Mouse (Mus musculus) heart, embryonic 12.5 days (tissue): ENCODE measurements around the gene Myadm. TPM values are rescaled to one million over a fixed set of nuclear protein-coding genes. Genes with fewer than 3 reads are reported as not detected.

Experiments
- ATAC-seq: fragments of 200-750 bp; cut with Nextera tagmentation; 2 replicates; pipeline ENCODE4 v1.8.0; 2017; ENCODE audit warnings: moderate TSS enrichment, moderate library complexity; ENCODE audit not compliant: insufficient number of reproducible peaks, low FRiP score
- H3K27ac ChIP-seq: fragments of 300-500 bp; sonication (generic); 2 replicates; pipeline ENCODE4 v1.5.1; 2016; ENCODE audit warnings: mild to moderate bottlenecking, moderate library complexity; ENCODE audit not compliant: poor library complexity, severe bottlenecking
- H3K27me3 ChIP-seq: fragments of 300-500 bp; sonication (generic); replicated peaks from 2 replicates; pipeline ENCODE4 v1.6.1; 2016; ENCODE audit warnings: mild to moderate bottlenecking, moderate library complexity
- H3K36me3 ChIP-seq: fragments of 300-500 bp; sonication (generic); 2 replicates; pipeline ENCODE4 v1.6.1; 2016; ENCODE audit warnings: mild to moderate bottlenecking, moderate library complexity
- H3K4me1 ChIP-seq: fragments of 300-500 bp; sonication (generic); replicated peaks from 2 replicates; pipeline ENCODE4 v1.6.1; 2016; ENCODE audit warnings: mild to moderate bottlenecking
- H3K4me2 ChIP-seq: fragments of 300-500 bp; sonication (generic); 2 replicates; pipeline ENCODE4 v1.6.1; 2016; ENCODE audit warnings: mild to moderate bottlenecking, moderate library complexity
- H3K4me3 ChIP-seq: fragments of 300-500 bp; sonication (generic); 2 replicates; pipeline ENCODE4 v1.5.1; 2016; ENCODE audit warnings: mild to moderate bottlenecking
- H3K9ac ChIP-seq: fragments of 300-500 bp; sonication (generic); 2 replicates; pipeline ENCODE4 v1.6.1; 2016; ENCODE audit warnings: mild to moderate bottlenecking, moderate library complexity
- H3K9me3 ChIP-seq: fragments of 300-500 bp; sonication (generic); replicated peaks from 2 replicates; pipeline ENCODE4 v1.6.1; 2016; ENCODE audit warnings: mild to moderate bottlenecking, moderate library complexity
- WGBS: fragments of 180-500 bp; shearing (Covaris S2); methylation state at CpG from one replicate; pipeline ENCODE4 v1.1.7; 2016; 5-methylcytosine and 5-hydroxymethylcytosine counted together
- polyA plus RNA-seq: library from polyadenylated mRNA; unstranded; fragments of >200 nt; fragmentation: Nextera tagmentation; extraction: Ambion mirVana; gene quantifications from 2 replicates; pipeline ENCODE4 v1.2.1, GENCODE M21; 2016

Myadm gene
- 186 and 202 TPM in 2 replicates for polyA plus RNA-seq

GRCm38 (mm10) chr7:3288976-3289970 lies at the start of gene Myadm, which contains the start of gene Prkcg:
Myadm (plus strand) TSS chr7:3289080.
Prkcg (plus strand) TSS chr7:3289179.
- 2% methylated on average over 30 of the region's 30 CpGs for WGBS
- ATAC-seq, result peak; percentile 40; the same call in 1 of the 2 replicates
- H3K9ac ChIP-seq, result peak within 1 kb of the TSS; percentile 81
- H3K4me1 ChIP-seq, result peaks cover 27% of the 10 kb centered on the region
- H3K4me3 ChIP-seq, result peak within 1 kb of the TSS; percentile 55
- H3K9me3 ChIP-seq, result no peaks in the 10 kb centered on the region
- H3K27ac ChIP-seq, result peak within 1 kb of the TSS; percentile 96
- no peaks in the 10 kb centered on the region for H3K27me3 ChIP-seq
- H3K36me3 ChIP-seq, result peaks cover 9% of the 10 kb centered on the region
- peak within 1 kb of the TSS; percentile 92 for H3K4me2 ChIP-seq

DNA sequence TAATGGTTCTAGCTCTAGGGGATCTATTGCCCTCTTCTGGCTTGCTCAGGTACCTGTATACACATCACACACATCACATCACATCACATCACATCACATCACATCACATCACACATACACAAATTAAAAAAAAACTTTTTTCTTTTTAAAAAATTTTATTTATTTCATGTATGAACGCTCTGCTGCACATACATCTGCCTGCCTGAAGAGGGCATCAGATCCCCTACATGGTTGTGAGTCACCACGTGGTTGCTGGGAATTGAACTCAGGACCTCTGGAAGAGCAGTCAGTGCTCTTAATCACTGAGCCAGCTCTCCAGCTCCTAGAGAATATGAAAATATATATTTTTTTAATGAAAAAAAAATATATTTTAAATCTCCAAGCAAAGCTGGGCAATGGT lies 49.7 kb upstream of the Myadm start:
- no peak for ATAC-seq
- H3K4me2 ChIP-seq, result no peak overlapping the region
- no peaks in the 10 kb centered on the region for H3K36me3 ChIP-seq
- no peaks in the 10 kb centered on the region for H3K27me3 ChIP-seq
- H3K4me1 ChIP-seq, result no peaks in the 10 kb centered on the region
- 75% methylated on average over 2 of the region's 2 CpGs for WGBS
- H3K9me3 ChIP-seq, result peaks cover 8% of the 10 kb centered on the region; the same call in 1 of the 2 replicates
- H3K9ac ChIP-seq, result no peak overlapping the region
- H3K27ac ChIP-seq, result no peak overlapping the region
- no peak overlapping the region for H3K4me3 ChIP-seq

- peaks cover 8% of the 10 kb centered on the region; the same call in 1 of the 2 replicates for H3K4me1 ChIP-seq
- 70% methylated on average over 3 of the region's 3 CpGs for WGBS
- H3K27ac ChIP-seq, result no peak overlapping the region
- H3K27me3 ChIP-seq, result 0 out of 2 replicates have a peak, but pooled peaks cover 4% of the 10 kb centered on the region
- no peak overlapping the region for H3K4me3 ChIP-seq
- no peaks in the 10 kb centered on the region for H3K9me3 ChIP-seq
- H3K9ac ChIP-seq, result no peak overlapping the region
- no peak for ATAC-seq
- no peak overlapping the region for H3K4me2 ChIP-seq
- H3K36me3 ChIP-seq, result no peaks in the 10 kb centered on the region
Observed at GRCm38 (mm10) chr7:3260701-3261100, 28.2 kb upstream of the Myadm start.

- no peaks in the 10 kb centered on the region for H3K36me3 ChIP-seq
- no peak for ATAC-seq
- H3K9me3 ChIP-seq, result no peaks in the 10 kb centered on the region
- H3K9ac ChIP-seq, result no peak overlapping the region
- 0 out of 2 replicates have a peak, but pooled peaks cover 4% of the 10 kb centered on the region for H3K27me3 ChIP-seq
- H3K4me2 ChIP-seq, result no peak overlapping the region
- H3K27ac ChIP-seq, result no peak overlapping the region
- peaks cover 8% of the 10 kb centered on the region; the same call in 1 of the 2 replicates for H3K4me1 ChIP-seq
- H3K4me3 ChIP-seq, result no peak overlapping the region
- WGBS, result 61% methylated on average over 4 of the region's 4 CpGs
Observed at GRCm38 (mm10) chr7:3261446-3261845, 27.4 kb upstream of the Myadm start.

DNA sequence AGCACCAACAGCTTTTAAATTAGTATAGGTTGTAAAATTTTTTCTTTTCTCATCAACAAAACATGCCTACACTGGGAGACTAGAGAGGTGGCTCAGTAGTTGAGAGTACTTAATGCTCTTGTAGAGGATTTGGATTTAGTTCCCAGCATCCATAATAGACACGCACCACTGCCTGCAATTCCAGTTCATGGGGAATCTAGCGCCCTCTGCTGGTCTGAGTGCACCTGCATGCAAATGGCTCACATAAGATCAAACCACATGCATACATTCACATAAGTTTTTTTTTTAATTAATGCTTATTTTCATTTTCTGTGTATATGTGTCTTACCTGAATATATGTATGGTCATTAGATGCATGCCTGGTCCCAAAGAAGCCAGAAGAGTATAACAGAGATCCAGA lies 26.1 kb upstream of the Myadm start:
- ATAC-seq, result no peak

GRCm38 (mm10) chr7:3264390-3265022 lies 24.4 kb upstream of the Myadm start:
- Histone ChIP-seq H3K9me3 (no peaks in the 10 kb centered on the region), H3K9ac (peak overlapping the region; percentile 43; the same call in 1 of the 2 replicates), H3K4me1 (peaks cover 8% of the 10 kb centered on the region; the same call in 1 of the 2 replicates), H3K36me3 (no peaks in the 10 kb centered on the region), H3K27me3 (0 out of 2 replicates have a peak, but pooled peaks cover 4% of the 10 kb centered on the region), H3K4me2 (peak overlapping the region; percentile 78), H3K27ac (no peak overlapping the region), H3K4me3 (peak overlapping the region; percentile 40)
- no peak for ATAC-seq
- 22% methylated on average over 22 of the region's 22 CpGs for WGBS

More for the DNA sequence above, 26.1 kb upstream of the Myadm start:
- H3K4me2 ChIP-seq, result no peak overlapping the region
- H3K27me3 ChIP-seq, result 0 out of 2 replicates have a peak, but pooled peaks cover 4% of the 10 kb centered on the region
- WGBS, result 30% methylated on average over 2 of the region's 2 CpGs
- H3K36me3 ChIP-seq, result no peaks in the 10 kb centered on the region
- no peak overlapping the region for H3K27ac ChIP-seq
- peaks cover 8% of the 10 kb centered on the region; the same call in 1 of the 2 replicates for H3K4me1 ChIP-seq
- H3K9me3 ChIP-seq, result no peaks in the 10 kb centered on the region
- H3K9ac ChIP-seq, result no peak overlapping the region
- no peak overlapping the region for H3K4me3 ChIP-seq

GRCm38 (mm10) chr7:3265311-3265710 lies 23.6 kb upstream of the Myadm start:
- Histone ChIP-seq H3K4me2 (peak overlapping the region; percentile 78), H3K9me3 (no peaks in the 10 kb centered on the region), H3K36me3 (no peaks in the 10 kb centered on the region), H3K4me3 (peak overlapping the region; percentile 40; the same call in 1 of the 2 replicates), H3K4me1 (peaks cover 8% of the 10 kb centered on the region; the same call in 1 of the 2 replicates), H3K27me3 (0 out of 2 replicates have a peak, but pooled peaks cover 4% of the 10 kb centered on the region), H3K9ac (peak overlapping the region; percentile 43; the same call in 1 of the 2 replicates), H3K27ac (no peak overlapping the region)
- no peak for ATAC-seq
- WGBS, result 54% methylated on average over 6 of the region's 6 CpGs

DNA sequence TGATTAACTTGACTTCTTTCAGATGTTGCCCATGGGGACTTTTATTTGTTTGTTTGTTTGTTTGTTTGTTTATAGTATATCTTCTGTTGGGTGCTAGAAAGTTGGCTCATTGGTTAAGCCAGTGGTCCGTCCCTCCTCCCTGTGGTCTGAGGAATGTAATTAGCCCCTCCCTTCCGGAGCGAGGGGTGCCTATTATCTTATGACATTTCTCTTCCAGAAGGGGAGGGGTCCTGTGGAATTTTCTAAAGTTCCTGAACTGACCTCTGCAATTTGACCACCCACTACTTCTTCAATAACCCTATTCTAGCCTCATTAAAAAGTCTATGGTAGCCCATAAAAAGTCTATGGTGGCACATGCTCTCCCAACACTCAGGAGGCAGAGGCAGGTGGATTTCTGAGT lies 21.6 kb upstream of the Myadm start:
- 62% methylated on average over 3 of the region's 3 CpGs for WGBS
- no peak for ATAC-seq

GRCm38 (mm10) chr7:3267888-3268287 lies 21.0 kb upstream of the Myadm start:
- Histone ChIP-seq H3K4me1 (peaks cover 8% of the 10 kb centered on the region; the same call in 1 of the 2 replicates), H3K27ac (no peak overlapping the region), H3K9ac (no peak overlapping the region), H3K4me3 (no peak overlapping the region), H3K4me2 (no peak overlapping the region), H3K36me3 (no peaks in the 10 kb centered on the region), H3K9me3 (no peaks in the 10 kb centered on the region), H3K27me3 (0 out of 2 replicates have a peak, but pooled peaks cover 4% of the 10 kb centered on the region)
- 58% methylated on average over 8 of the region's 8 CpGs for WGBS
- ATAC-seq, result no peak

More for the DNA sequence above, 21.6 kb upstream of the Myadm start:
- Histone ChIP-seq H3K4me2 (no peak overlapping the region), H3K9me3 (no peaks in the 10 kb centered on the region), H3K27me3 (0 out of 2 replicates have a peak, but pooled peaks cover 4% of the 10 kb centered on the region), H3K36me3 (no peaks in the 10 kb centered on the region), H3K27ac (no peak overlapping the region), H3K4me1 (peaks cover 8% of the 10 kb centered on the region; the same call in 1 of the 2 replicates), H3K4me3 (no peak overlapping the region), H3K9ac (no peak overlapping the region)

DNA sequence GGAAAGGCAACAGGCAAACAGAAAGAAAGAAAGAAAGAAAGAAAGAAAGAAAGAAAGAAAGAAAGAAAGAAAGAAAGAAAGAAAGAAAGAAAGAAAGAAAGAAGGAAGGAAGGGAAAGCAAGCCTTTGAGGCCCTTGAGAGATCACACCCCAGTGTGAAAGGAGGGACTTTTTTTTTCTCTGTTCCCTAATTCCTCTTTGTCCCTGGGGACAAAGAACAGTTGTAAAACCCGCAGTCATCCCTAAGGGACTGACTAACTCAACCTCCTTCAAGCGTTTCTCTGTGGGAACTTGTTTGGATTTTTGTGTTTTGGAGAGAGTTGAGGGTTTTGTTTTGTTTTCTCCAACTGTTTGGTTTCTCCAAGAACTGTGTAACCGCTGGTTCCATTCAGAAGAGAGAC lies 20.6 kb upstream of the Myadm start:
- Histone ChIP-seq H3K9ac (no peak overlapping the region), H3K36me3 (no peaks in the 10 kb centered on the region), H3K4me3 (no peak overlapping the region), H3K9me3 (no peaks in the 10 kb centered on the region), H3K4me1 (peaks cover 8% of the 10 kb centered on the region; the same call in 1 of the 2 replicates), H3K27me3 (0 out of 2 replicates have a peak, but pooled peaks cover 4% of the 10 kb centered on the region), H3K27ac (no peak overlapping the region), H3K4me2 (no peak overlapping the region)
- 37% methylated on average over 3 of the region's 3 CpGs for WGBS
- no peak for ATAC-seq
